Mouse (Mus musculus): ENCODE measurements around the gene Wfikkn2.
A peak's percentile ranks its signal among the peaks of the same experiment; 100 is the strongest.

Gene Wfikkn2

GRCm38 (mm10) chr11:94221257-94221656 lies 24.5 kb downstream of the Wfikkn2 start:
- no peak for DNase-seq

GRCm38 (mm10) chr11:94216247-94216646 lies 29.6 kb downstream of the Wfikkn2 start:
- no peak for DNase-seq

- DNase-seq: no peak
Observed at GRCm38 (mm10) chr11:94215581-94215980, 30.2 kb downstream of the Wfikkn2 start.

- no peak for DNase-seq
Observed at GRCm38 (mm10) chr11:94213735-94214594, 31.8 kb downstream of the Wfikkn2 start.

- DNase-seq: no peak
Observed at GRCm38 (mm10) chr11:94212997-94213396, 32.8 kb downstream of the Wfikkn2 start.

GRCm38 (mm10) chr11:94212489-94212836 lies 33.3 kb downstream of the Wfikkn2 start:
- DNase-seq: no peak

- DNase-seq: peak; percentile 59
Observed at GRCm38 (mm10) chr11:94211651-94212488, 33.9 kb downstream of the Wfikkn2 start.

GRCm38 (mm10) chr11:94211124-94211603 lies 34.6 kb downstream of the Wfikkn2 start, which contains the start of gene Tob1:
Gene Tob1, plus strand, starts transcription at chr11:94211454.
- DNase-seq: peak; percentile 98

- peak; percentile 94 for DNase-seq
Observed at GRCm38 (mm10) chr11:94210191-94211086, 35.4 kb downstream of the Wfikkn2 start.

- no peak for DNase-seq
Observed at GRCm38 (mm10) chr11:94209695-94210131, 36.1 kb downstream of the Wfikkn2 start.

GRCm38 (mm10) chr11:94208811-94209675 lies 36.8 kb downstream of the Wfikkn2 start:
- DNase-seq: no peak

- DNase-seq: no peak
Observed at GRCm38 (mm10) chr11:94206398-94207114, 39.2 kb downstream of the Wfikkn2 start.

- DNase-seq: no peak
Observed at GRCm38 (mm10) chr11:94203066-94203465, 42.7 kb downstream of the Wfikkn2 start.

DNA sequence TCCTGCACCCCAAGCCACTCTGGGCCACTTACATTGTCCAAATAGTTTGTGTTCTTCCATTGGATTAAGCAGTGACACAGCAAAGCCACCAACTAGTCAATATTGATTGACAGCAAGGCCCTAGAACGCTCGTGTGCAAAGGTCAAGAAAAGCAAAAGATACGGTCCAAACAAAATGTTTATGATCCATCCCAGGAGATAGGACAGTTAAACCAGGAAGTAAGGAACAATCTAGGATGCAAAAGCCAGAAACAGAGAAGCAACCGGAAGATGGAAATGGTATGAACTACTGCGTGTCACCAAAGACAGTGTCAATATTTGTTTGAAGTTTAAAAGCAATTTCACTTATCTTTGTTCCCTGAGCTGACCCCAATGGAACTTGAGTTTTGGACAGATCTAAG lies 43.7 kb downstream of the Wfikkn2 start:
- no peak for DNase-seq

DNA sequence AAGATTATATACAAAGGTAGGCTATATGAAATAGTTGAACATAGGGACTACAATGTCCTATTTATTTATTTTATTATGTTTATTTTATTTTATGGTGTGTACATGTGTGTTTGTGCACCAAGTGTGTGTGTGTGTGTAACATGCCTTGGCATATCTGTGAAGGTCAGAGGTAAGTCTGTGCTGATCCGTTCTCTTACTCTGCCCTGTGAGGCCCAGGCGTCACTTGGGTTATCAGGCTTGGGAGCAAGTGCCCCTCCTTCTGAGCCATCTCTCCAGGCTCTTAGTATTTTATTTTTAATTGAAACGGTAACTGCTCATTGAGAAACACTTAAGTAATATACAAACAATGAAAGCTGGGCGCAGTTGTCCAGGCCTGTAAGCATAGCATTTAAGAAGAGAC lies 45.4 kb downstream of the Wfikkn2 start:
- DNase-seq: no peak

DNA sequence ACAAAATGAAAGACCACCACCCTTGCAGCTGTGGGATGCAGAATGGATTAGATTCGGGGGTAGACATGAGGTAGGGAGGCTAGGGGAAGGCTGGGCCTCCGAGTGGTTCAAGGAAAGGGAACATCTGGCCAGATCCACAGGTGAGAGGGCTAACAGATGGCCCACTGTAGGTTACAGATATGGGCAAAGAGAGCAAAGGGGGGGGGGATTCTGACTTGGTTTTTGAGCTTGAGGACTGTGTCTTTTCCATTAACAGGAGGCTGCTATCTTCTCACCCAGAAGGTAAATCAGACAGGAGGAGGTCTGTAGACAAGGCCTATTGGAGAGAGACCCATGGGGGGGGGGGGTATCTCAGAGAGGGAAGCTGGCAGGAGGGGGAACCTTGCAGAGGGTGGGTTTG lies 46.0 kb downstream of the Wfikkn2 start:
- DNase-seq: no peak

- DNase-seq: no peak
Observed at GRCm38 (mm10) chr11:94198405-94199146, 47.2 kb downstream of the Wfikkn2 start.

DNA sequence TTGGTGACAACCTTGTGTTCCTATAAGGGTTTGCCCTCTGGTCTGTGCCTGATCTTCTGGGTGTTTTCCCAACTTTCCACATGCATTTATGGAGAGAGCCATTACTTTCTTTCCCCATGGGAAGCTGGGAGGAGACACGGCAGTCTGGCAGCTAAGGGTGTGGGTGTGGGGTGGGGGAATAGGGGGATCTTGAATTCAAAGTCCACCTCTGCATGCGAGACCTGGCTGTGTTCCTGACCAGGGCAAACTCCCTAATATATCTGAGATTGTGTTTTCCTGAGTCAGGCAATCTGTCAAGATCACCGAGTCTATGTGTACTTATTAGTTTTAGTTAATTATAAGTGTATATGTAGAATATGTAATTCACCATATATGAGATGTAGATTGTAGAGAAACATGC lies 49.5 kb downstream of the Wfikkn2 start:
- no peak for DNase-seq

DNA sequence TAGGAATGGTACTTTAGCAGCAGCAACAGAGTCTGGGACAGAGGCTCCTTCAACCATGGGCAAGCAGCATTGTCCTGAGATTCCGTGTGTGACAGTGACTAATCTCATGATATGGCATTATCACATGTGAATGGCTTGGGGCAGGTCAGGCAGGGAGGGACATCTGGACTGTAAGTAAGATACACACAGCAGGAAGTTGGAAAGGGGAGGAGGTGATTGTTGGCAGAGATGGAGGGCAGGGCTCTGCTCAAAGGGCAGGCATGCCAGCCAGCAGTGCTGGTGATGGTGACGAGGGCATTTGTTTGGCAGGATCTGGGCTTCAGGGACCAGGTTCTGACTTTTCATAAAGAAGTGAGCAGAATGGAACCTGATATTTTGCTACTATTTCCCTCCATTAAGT lies 52.7 kb downstream of the Wfikkn2 start:
- no peak for DNase-seq

DNA sequence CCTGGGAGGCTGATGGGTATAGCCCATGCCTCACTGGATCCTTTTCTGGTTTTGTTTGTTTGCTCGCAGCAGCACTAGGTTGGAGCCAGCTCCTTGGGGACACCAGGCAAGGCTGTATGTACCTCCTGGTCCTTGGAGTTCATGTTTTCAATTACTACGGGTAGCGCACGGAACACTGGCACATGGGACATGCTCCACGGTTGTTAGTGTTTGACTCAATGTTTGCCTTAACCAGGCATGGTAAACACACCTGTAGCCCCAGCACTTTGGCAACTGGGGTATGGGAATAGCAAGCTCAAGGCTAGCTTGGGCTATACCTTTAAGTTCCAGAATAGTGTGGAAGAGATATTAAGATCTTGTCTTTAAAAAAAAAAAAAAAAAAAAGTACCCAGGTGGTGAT lies 55.1 kb downstream of the Wfikkn2 start:
- no peak for DNase-seq

Measured in right cerebral cortex, postnatal 25 days (tissue).